Mouse (Mus musculus) midbrain, embryonic 13.5 days (tissue): ENCODE results near the gene Prrc2a. TPM values are rescaled to one million over a fixed set of nuclear protein-coding genes. Genes with fewer than 3 reads are reported as not detected.

ENCODE experiments used
- ATAC-seq: fragments of 200-750 bp; cut with Nextera tagmentation; 2 replicates; pipeline ENCODE4 v1.8.0; 2017; ENCODE audit warnings: mild to moderate bottlenecking, moderate TSS enrichment, moderate library complexity
- H3K27ac ChIP-seq: fragments of 300-500 bp; sonication (generic); 2 replicates; pipeline ENCODE4 v1.5.1; 2015; ENCODE audit warnings: inconsistent platforms, mild to moderate bottlenecking, moderate library complexity
- H3K27me3 ChIP-seq: fragments of 300-500 bp; sonication (generic); 2 replicates; pipeline ENCODE4 v1.6.1; 2015; ENCODE audit warnings: mild to moderate bottlenecking, inconsistent platforms
- H3K36me3 ChIP-seq: fragments of 300-500 bp; sonication (generic); 2 replicates; pipeline ENCODE4 v1.6.1; 2015; ENCODE audit warnings: mild to moderate bottlenecking, inconsistent platforms
- H3K4me1 ChIP-seq: fragments of 300-500 bp; sonication (generic); replicated peaks from 2 replicates; pipeline ENCODE4 v1.6.1; 2015; ENCODE audit warnings: inconsistent platforms
- H3K4me2 ChIP-seq: fragments of 300-500 bp; sonication (generic); replicated peaks from 2 replicates; pipeline ENCODE4 v1.6.1; 2015; ENCODE audit warnings: moderate library complexity, mild to moderate bottlenecking, inconsistent platforms
- H3K4me3 ChIP-seq: fragments of 300-500 bp; sonication (generic); replicated peaks from 2 replicates; pipeline ENCODE4 v1.5.1; 2015; ENCODE audit warnings: mild to moderate bottlenecking, inconsistent platforms
- H3K9ac ChIP-seq: fragments of 300-500 bp; sonication (generic); replicated peaks from 2 replicates; pipeline ENCODE4 v1.6.1; 2015; ENCODE audit warnings: mild to moderate bottlenecking, inconsistent platforms
- H3K9me3 ChIP-seq: fragments of 300-500 bp; sonication (generic); 2 replicates; pipeline ENCODE4 v1.6.1; 2016; ENCODE audit warnings: mild to moderate bottlenecking, inconsistent platforms
- WGBS: fragments of 180-500 bp; shearing (Covaris S2); methylation state at CpG from one replicate; pipeline ENCODE4 v1.1.7; 2015; 5-methylcytosine and 5-hydroxymethylcytosine counted together
- microRNA-seq: library from miRNA; unstranded; fragments of <30 nt; microRNA quantifications from one replicate; pipeline ENCODE4, GENCODE M21; 2016
- polyA plus RNA-seq: library from polyadenylated mRNA; unstranded; fragments of >200 nt; fragmentation: Nextera tagmentation; extraction: Ambion mirVana; gene quantifications from 2 replicates; pipeline ENCODE4 v1.2.1, GENCODE M21; 2015

The Prrc2a gene
- polyA plus RNA-seq, 1 experiment from 2014 or later, result 228 TPM

DNA sequence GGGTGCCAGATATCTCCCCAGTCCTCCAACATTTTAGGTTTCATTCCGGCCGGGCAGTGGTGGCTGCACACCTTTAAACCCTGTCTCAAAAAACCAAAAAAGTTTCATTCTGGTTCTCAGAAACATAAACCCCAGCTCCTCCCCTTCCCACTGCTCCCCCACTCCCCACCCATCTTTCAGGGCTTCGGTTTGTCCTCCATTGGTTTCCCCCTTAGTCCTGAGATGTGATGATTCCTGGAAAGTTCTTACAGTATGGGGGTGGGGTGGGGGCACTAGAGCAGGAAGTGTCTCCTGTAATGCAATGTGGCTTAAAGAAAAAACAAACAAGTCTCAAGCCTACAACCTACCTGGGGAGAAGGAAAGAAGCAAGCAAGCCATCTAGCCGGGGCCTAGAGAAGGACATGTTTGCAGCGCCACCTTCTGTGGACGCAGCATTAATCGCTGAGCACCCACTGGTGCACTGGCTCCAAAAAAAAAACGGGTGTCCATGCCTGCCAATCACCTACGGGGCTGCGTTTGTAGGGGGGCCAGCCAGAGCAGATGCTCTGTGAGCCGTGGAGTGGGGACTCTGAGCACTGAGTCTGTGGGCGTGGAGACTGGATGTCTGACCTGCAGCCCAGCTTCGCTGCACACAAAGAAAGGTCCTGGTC lies 58.8 kb downstream of the Prrc2a start:
- Histone ChIP-seq H3K9ac (peak overlapping the region; percentile 61), H3K4me3 (0 out of 2 replicates have a peak overlapping the region, but pooled peaks have one; percentile 13), H3K4me2 (peak overlapping the region; percentile 41), H3K4me1 (peaks cover 7% of the 10 kb centered on the region), H3K27me3 (no peaks in the 10 kb centered on the region), H3K9me3 (no peaks in the 10 kb centered on the region), H3K36me3 (peaks cover 32% of the 10 kb centered on the region), H3K27ac (peak overlapping the region; percentile 40)
- WGBS, result 19% methylated on average over 13 of the region's 13 CpGs
- ATAC-seq, result peak; percentile 35

DNA sequence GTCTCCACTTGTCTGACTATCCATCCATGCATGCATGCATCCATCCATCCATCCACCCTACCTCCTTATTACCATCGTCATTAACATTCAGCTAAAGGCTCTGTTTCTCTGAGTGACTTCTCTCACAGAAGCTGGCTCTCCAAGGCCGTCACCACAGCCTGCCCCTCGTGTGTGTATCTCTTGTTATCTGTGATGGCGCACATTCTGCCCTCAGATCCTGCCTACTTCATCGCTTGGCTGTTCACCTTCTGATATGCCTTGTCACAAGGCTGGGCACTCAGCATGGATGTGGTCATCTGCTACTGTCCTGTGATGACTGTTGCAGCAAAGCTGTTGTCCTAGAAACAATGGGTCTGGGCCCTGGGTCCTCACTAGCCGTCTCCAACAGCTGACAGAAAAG lies 59.9 kb downstream of the Prrc2a start:
- no peak for ATAC-seq
- H3K36me3 ChIP-seq, result peaks cover 43% of the 10 kb centered on the region
- WGBS, result 69% methylated on average over 6 of the region's 6 CpGs
- no peaks in the 10 kb centered on the region for H3K27me3 ChIP-seq
- H3K27ac ChIP-seq, result no peak overlapping the region
- peaks cover 7% of the 10 kb centered on the region for H3K4me1 ChIP-seq
- H3K9me3 ChIP-seq, result no peaks in the 10 kb centered on the region
- H3K4me2 ChIP-seq, result no peak overlapping the region
- 0 out of 2 replicates have a peak overlapping the region, but pooled peaks have one; percentile 8 for H3K9ac ChIP-seq
- H3K4me3 ChIP-seq, result no peak overlapping the region

DNA sequence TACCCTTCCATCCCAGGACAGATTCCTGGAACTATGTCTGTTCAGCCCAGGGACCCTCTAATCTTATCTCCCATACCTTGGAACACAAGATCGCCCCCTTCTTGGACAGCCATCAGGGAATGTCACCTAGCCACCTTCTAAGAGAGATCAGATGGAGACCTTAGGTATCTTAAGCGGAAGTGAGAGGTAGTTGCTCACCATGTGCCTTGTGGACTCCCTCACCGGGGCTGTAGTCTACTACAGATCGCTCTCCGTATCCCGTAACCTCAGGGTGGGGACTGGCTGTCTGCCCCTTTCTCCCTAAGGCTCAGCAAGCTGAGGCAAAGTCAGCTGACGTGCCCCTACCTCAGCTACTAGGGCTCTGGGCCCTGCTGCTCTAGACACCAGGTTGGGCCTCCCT lies 60.6 kb downstream of the Prrc2a start:
- Histone ChIP-seq H3K9ac (no peak overlapping the region), H3K9me3 (no peaks in the 10 kb centered on the region), H3K4me2 (no peak overlapping the region), H3K27ac (no peak overlapping the region), H3K4me3 (no peak overlapping the region), H3K36me3 (peaks cover 50% of the 10 kb centered on the region), H3K27me3 (no peaks in the 10 kb centered on the region), H3K4me1 (peaks cover 7% of the 10 kb centered on the region)
- no peak for ATAC-seq
- 92% methylated on average over 7 of the region's 7 CpGs for WGBS

DNA sequence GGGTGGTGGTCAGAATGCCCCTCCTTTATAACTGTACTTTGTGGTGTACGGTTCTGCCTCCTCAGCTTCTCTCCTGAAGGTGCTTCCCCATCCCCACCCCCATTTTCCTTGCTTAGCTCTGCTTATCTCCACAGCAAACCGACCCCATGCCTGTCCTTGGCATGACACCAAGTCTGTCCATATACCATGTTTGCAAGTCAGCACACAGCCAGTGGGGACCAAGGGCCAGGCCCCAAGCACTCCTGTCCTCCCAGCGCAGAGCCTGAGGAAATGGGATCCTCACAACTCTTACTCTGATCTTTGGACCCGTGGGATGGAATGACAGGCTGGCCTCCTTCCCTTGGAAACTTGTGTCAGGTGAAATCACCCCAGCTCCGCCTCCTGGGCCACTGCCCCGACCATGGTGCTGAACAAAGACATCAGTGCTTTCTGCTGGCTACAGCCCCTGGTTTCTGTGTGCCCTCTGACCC lies 61.4 kb downstream of the Prrc2a start:
- no peak overlapping the region for H3K4me2 ChIP-seq
- H3K9ac ChIP-seq, result no peak overlapping the region
- no peak for ATAC-seq
- H3K27me3 ChIP-seq, result no peaks in the 10 kb centered on the region
- H3K4me1 ChIP-seq, result peaks cover 7% of the 10 kb centered on the region
- H3K4me3 ChIP-seq, result no peak overlapping the region
- 76% methylated on average over 6 of the region's 6 CpGs for WGBS
- no peak overlapping the region for H3K27ac ChIP-seq
- peaks cover 58% of the 10 kb centered on the region for H3K36me3 ChIP-seq
- no peaks in the 10 kb centered on the region for H3K9me3 ChIP-seq

DNA sequence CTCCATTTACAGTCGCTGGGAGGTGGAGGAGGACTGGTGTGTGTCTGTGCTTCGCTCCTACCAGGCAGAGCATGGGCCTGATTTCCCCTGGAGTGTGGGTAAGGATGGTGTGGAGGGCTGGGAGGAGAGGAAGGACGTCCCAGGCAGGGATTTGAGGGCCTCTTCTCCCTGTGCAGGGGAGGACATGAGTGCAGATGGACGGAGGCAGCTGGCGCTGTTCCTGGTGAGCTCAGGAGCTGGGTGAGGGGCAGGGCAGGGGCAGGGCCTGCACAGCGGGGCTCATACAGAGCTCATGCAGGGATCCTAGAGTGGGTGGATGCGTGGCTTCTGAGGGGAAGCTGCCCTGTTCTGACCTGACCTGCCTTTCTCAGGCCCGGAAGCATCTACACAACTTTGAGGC lies 62.4 kb downstream of the Prrc2a start:
- no peak overlapping the region for H3K9ac ChIP-seq
- no peaks in the 10 kb centered on the region for H3K27me3 ChIP-seq
- no peak overlapping the region for H3K27ac ChIP-seq
- H3K9me3 ChIP-seq, result no peaks in the 10 kb centered on the region
- WGBS, result 73% methylated on average over 8 of the region's 8 CpGs
- peaks cover 7% of the 10 kb centered on the region for H3K4me1 ChIP-seq
- H3K4me3 ChIP-seq, result no peak overlapping the region
- no peak overlapping the region for H3K4me2 ChIP-seq
- H3K36me3 ChIP-seq, result peaks cover 68% of the 10 kb centered on the region
- no peak for ATAC-seq

DNA sequence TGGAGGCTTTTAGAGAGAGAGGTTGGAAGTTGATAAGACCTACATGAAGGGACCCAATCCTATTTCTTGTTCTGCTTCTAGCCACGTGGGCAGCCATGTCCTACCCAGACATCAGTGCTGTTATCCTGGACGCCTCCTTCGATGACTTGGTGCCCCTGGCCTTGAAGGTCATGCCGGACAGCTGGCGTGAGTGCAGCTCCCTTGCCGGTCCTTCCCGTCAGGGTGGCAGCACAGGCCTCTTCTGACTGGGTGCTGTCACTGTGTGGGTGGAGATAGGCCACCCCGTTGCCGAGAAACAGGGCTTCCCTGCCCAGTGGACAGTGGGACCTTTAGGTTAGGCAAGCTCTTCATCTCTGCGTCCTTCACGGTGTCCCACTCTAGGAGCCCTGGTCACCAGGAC lies 63.5 kb downstream of the Prrc2a start:
- Histone ChIP-seq H3K4me1 (peaks cover 5% of the 10 kb centered on the region), H3K4me2 (no peak overlapping the region), H3K9me3 (no peaks in the 10 kb centered on the region), H3K4me3 (no peak overlapping the region), H3K27ac (no peak overlapping the region), H3K27me3 (no peaks in the 10 kb centered on the region), H3K36me3 (peaks cover 79% of the 10 kb centered on the region), H3K9ac (0 out of 2 replicates have a peak overlapping the region, but pooled peaks have one; percentile 19)
- ATAC-seq, result no peak
- WGBS, result 94% methylated on average over 11 of the region's 11 CpGs

DNA sequence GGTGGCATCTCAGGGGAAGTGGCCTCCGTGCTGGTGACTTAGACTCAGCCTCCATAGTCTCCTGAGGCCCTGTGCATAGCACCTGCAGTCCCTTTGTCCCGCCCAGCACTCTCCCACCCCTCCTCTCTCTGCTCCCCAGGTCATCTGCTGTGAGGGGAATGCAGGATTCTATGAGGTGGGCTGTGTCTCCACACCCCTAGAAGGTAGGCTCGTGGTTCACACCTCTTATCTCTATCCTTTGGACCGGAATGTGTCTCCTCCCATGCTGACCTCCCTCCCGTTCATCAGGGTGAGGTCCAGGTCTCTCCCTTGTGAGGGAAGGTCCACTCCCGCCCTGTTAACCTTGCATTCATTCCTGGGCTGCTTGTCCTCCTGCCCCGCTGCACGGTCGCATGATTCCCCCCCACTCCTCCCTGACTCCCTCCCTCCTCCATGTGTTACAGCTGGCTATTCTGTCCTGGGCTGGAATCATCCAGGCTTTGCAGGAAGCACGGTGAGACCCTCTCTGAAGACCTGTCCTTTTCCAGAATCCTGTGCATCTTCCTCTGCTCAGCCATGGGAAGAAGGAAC lies 64.4 kb downstream of the Prrc2a start:
- H3K36me3 ChIP-seq, result peaks cover 87% of the 10 kb centered on the region
- 67% methylated on average over 10 of the region's 10 CpGs for WGBS
- H3K9ac ChIP-seq, result no peak overlapping the region
- H3K4me1 ChIP-seq, result no peaks in the 10 kb centered on the region
- no peak overlapping the region for H3K4me3 ChIP-seq
- no peak overlapping the region for H3K4me2 ChIP-seq
- no peak for ATAC-seq
- no peaks in the 10 kb centered on the region for H3K9me3 ChIP-seq
- no peaks in the 10 kb centered on the region for H3K27me3 ChIP-seq
- no peak overlapping the region for H3K27ac ChIP-seq

Small RNA genes lying within 50 kb of the gene (microRNA-seq; reads per million reads assigned to microRNA genes)
- not detected for gene Mir6973a
- not detected for gene Mir6974

Other genes starting within 250 kb of the Prrc2a start
- 25.5 and 25.9 TPM in 2 replicates for gene Neu1, start 233.6 kb downstream of the Prrc2a start, polyA plus RNA-seq
- gene Hspa1b, start 205.7 kb downstream of the Prrc2a start, polyA plus RNA-seq, result 0.10 and 0.11 TPM in 2 replicates
- gene Gm20481, start 195.0 kb downstream of the Prrc2a start, polyA plus RNA-seq, result not detected in 2 replicates
- gene Hspa1a, start 192.7 kb downstream of the Prrc2a start, polyA plus RNA-seq, result 2.8 and 2.9 TPM in 2 replicates
- gene Hspa1l, start 192.2 kb downstream of the Prrc2a start, polyA plus RNA-seq, result 0.55 and 1.5 TPM in 2 replicates
- 141 and 150 TPM in 2 replicates for gene Lsm2, start 183.0 kb downstream of the Prrc2a start, polyA plus RNA-seq
- 61.0 and 69.1 TPM in 2 replicates for gene Vars, start 163.9 kb downstream of the Prrc2a start, polyA plus RNA-seq
- gene Vwa7, start 148.3 kb downstream of the Prrc2a start, polyA plus RNA-seq, result 0.13 and 0.20 TPM in 2 replicates
- 3.8 and 4.3 TPM in 2 replicates for gene Sapcd1, start 136.9 kb downstream of the Prrc2a start, polyA plus RNA-seq
- 3.3 and 3.7 TPM in 2 replicates for gene Msh5, start 118.2 kb downstream of the Prrc2a start, polyA plus RNA-seq
- gene Clic1, start 114.9 kb downstream of the Prrc2a start, polyA plus RNA-seq, result 93.7 and 99.6 TPM in 2 replicates
- 501 and 531 TPM in 2 replicates for gene Ddah2, start 105.9 kb downstream of the Prrc2a start, polyA plus RNA-seq
- not detected in 2 replicates for gene Ly6g6c, start 99.5 kb downstream of the Prrc2a start, polyA plus RNA-seq
- 0.45 and 0.50 TPM in 2 replicates for gene Mpig6b, start 98.7 kb downstream of the Prrc2a start, polyA plus RNA-seq
- gene Ly6g6e, start 88.0 kb downstream of the Prrc2a start, polyA plus RNA-seq, result 0.18 and 0.32 TPM in 2 replicates
- gene Ly6g6d, start 86.8 kb downstream of the Prrc2a start, polyA plus RNA-seq, result 1.0 and 1.9 TPM in 2 replicates
- gene Ly6g6f, start 79.3 kb downstream of the Prrc2a start, polyA plus RNA-seq, result 0.18 and 0.19 TPM in 2 replicates
- gene Abhd16a, start 75.6 kb downstream of the Prrc2a start, polyA plus RNA-seq, result 85.1 and 86.5 TPM in 2 replicates
- not detected in 2 replicates for gene Ly6g5c, start 56.6 kb downstream of the Prrc2a start, polyA plus RNA-seq
- gene Ly6g5b, start 49.5 kb downstream of the Prrc2a start, polyA plus RNA-seq, result 1.4 and 1.7 TPM in 2 replicates
- 27.1 and 30.4 TPM in 2 replicates for gene Gpank1, start 43.4 kb downstream of the Prrc2a start, polyA plus RNA-seq
- gene Csnk2b, start 42.8 kb downstream of the Prrc2a start, polyA plus RNA-seq, result 293 and 316 TPM in 2 replicates
- 9.2 and 9.4 TPM in 2 replicates for gene D17H6S53E, start 38.5 kb downstream of the Prrc2a start, polyA plus RNA-seq
- 0.53 and 0.63 TPM in 2 replicates for gene Apom, start 32.8 kb downstream of the Prrc2a start, polyA plus RNA-seq
- 93.7 and 93.9 TPM in 2 replicates for gene Bag6, start 29.7 kb downstream of the Prrc2a start, polyA plus RNA-seq
- 4.9 and 7.0 TPM in 2 replicates for gene Aif1, start 11.2 kb upstream of the Prrc2a start, polyA plus RNA-seq
- 4.8 and 7.1 TPM in 2 replicates for gene Lst1, start 23.5 kb upstream of the Prrc2a start, polyA plus RNA-seq
- gene Ltb, start 29.5 kb upstream of the Prrc2a start, polyA plus RNA-seq, result 0.35 and 0.76 TPM in 2 replicates
- not detected in 2 replicates for gene Tnf, start 37.1 kb upstream of the Prrc2a start, polyA plus RNA-seq
- 0.11 and 0.23 TPM in 2 replicates for gene Lta, start 40.5 kb upstream of the Prrc2a start, polyA plus RNA-seq
- 0.57 and 0.79 TPM in 2 replicates for gene Gm16181, start 55.9 kb upstream of the Prrc2a start, polyA plus RNA-seq
- 41.6 and 43.0 TPM in 2 replicates for gene Atp6v1g2, start 68.8 kb upstream of the Prrc2a start, polyA plus RNA-seq
- gene Nfkbil1, start 70.9 kb upstream of the Prrc2a start, polyA plus RNA-seq, result 8.3 and 11.0 TPM in 2 replicates
- gene Ddx39b, start 76.8 kb upstream of the Prrc2a start, polyA plus RNA-seq, result 460 and 465 TPM in 2 replicates
- gene H2-D1, start 97.8 kb upstream of the Prrc2a start, polyA plus RNA-seq, result 49.5 and 52.5 TPM in 2 replicates
- gene H2-Q1, start 155.5 kb upstream of the Prrc2a start, polyA plus RNA-seq, result 0.11 and 0.17 TPM in 2 replicates
- gene H2-Q2, start 177.3 kb upstream of the Prrc2a start, polyA plus RNA-seq, result 0.26 and 0.30 TPM in 2 replicates
- gene H2-Q4, start 214.7 kb upstream of the Prrc2a start, polyA plus RNA-seq, result 1.00 and 1.3 TPM in 2 replicates